Mouse (Mus musculus) intestine, postnatal 0 days (tissue): ENCODE data around the gene Il6ra. TPM values are rescaled to one million over a fixed set of nuclear protein-coding genes. Genes with fewer than 3 reads are reported as not detected.

Experiments
- ATAC-seq: fragments of 200-750 bp; cut with Nextera tagmentation; 2 replicates; pipeline ENCODE4 v1.8.0; 2017; ENCODE audit warnings: mild to moderate bottlenecking, moderate TSS enrichment, moderate library complexity
- H3K27ac ChIP-seq: fragments of 300-500 bp; sonication (generic); 2 replicates; pipeline ENCODE4 v1.5.1; 2014; ENCODE audit warnings: mild to moderate bottlenecking, low read depth, low read length, moderate library complexity
- H3K27me3 ChIP-seq: fragments of 300-500 bp; sonication (generic); replicated peaks from 2 replicates; pipeline ENCODE4 v1.6.1; 2014; ENCODE audit warnings: low read length, mixed read lengths; ENCODE audit not compliant: control insufficient read depth, insufficient read depth
- H3K36me3 ChIP-seq: fragments of 300-500 bp; sonication (generic); 2 replicates; pipeline ENCODE4 v1.6.1; 2014; ENCODE audit warnings: mild to moderate bottlenecking, moderate library complexity; ENCODE audit not compliant: control insufficient read depth, insufficient read depth
- H3K4me1 ChIP-seq: fragments of 300-500 bp; sonication (generic); replicated peaks from 2 replicates; pipeline ENCODE4 v1.6.1; 2014; ENCODE audit warnings: antibody characterized with exemption, low read length, mixed read lengths; ENCODE audit not compliant: control insufficient read depth, insufficient read depth
- H3K4me2 ChIP-seq: fragments of 300-500 bp; sonication (generic); replicated peaks from 2 replicates; pipeline ENCODE4 v1.6.1; 2014; ENCODE audit warnings: low read depth, mild to moderate bottlenecking, moderate library complexity
- H3K4me3 ChIP-seq: fragments of 300-500 bp; sonication (generic); 2 replicates; pipeline ENCODE4 v1.5.1; 2014; ENCODE audit warnings: low read depth, low read length
- H3K9ac ChIP-seq: fragments of 300-500 bp; sonication (generic); 2 replicates; pipeline ENCODE4 v1.6.1; 2014; ENCODE audit warnings: mild to moderate bottlenecking, low read depth, low read length
- H3K9me3 ChIP-seq: fragments of 300-500 bp; sonication (generic); 2 replicates; pipeline ENCODE4 v1.6.1; 2016; ENCODE audit warnings: mixed run types; ENCODE audit not compliant: control insufficient read depth
- CTCF ChIP-seq: sonication (generic); IDR thresholded peaks from 2 replicates; pipeline ENCODE4 v1.5.1; 2016; ENCODE audit warnings: low read depth, mild to moderate bottlenecking, control low read depth, antibody characterized with exemption, moderate library complexity
- WGBS: fragments of 180-500 bp; shearing (Covaris S2); extraction: QIAGEN DNeasy Blood & Tissue Kit; methylation state at CpG from one replicate; pipeline ENCODE4 v1.1.7; 2014; 5-methylcytosine and 5-hydroxymethylcytosine counted together
- polyA plus RNA-seq: library from polyadenylated mRNA; unstranded; fragments of >200 nt; fragmentation: Nextera tagmentation; extraction: Ambion mirVana; gene quantifications from 2 replicates; pipeline ENCODE4 v1.2.1, GENCODE M21; 2015

The Il6ra gene
- polyA plus RNA-seq, 1 experiment from 2014 or later: 2.8 TPM

DNA sequence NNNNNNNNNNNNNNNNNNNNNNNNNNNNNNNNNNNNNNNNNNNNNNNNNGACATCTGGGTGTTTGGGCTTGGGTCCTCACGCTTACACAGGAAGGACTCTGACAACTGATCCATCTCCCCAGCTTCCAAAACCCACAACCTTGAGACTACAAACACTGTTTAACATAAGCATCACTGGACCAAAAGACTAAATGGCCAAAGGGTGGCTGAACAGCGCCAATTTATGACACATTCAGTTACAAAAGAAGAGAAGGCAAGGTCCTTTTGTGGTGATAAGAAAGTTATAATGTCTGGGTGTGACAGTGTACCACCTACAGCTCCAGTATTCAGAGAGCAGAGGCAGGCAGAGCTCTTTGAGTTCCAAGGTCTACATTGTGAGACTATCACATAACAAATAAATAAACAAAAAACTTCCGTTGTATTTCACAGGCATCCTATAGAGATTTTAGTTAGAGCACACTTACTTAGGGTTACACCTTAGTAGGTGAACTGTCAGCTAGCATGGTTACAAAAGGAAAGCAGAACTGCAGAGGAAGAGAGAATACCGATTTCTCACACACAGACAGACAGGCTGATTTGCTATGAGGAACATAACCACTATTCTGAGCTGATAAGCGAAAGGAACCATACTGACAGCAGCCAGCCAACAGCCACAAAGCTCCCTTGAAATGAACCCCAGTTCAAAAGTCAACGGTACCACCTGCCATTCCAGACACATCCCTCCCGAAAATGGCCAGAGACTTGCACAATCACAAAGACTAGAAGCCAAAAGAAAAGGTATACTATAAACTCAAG, 43.4 kb upstream of the Il6ra start:
- Histone ChIP-seq H3K27me3 (no peaks in the 10 kb centered on the region), H3K36me3 (peaks cover 46% of the 10 kb centered on the region), H3K4me2 (no peak overlapping the region), H3K4me3 (no peak overlapping the region), H3K9ac (no peak overlapping the region), H3K27ac (no peak overlapping the region), H3K9me3 (no peaks in the 10 kb centered on the region), H3K4me1 (no peaks in the 10 kb centered on the region)
- WGBS: 83% methylated on average over 7 of the region's 7 CpGs
- TF ChIP-seq CTCF: no peak
- no peak for ATAC-seq

DNA sequence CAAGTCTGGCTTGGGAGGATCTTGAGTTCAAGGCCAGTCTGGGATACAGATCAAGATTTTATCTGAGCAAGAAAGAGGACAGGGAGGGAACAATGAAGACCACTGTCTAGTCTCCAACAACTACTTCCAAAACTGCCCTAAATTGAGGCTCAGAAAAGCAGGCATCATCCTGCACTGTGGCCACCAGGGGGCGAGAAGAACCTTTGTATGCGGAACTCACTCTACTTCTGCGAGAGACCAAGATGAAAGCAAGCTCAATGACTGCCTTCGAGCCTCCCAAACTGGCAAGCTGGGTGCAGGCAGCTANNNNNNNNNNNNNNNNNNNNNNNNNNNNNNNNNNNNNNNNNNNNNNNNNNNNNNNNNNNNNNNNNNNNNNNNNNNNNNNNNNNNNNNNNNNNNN, 40.4 kb upstream of the Il6ra start:
- ATAC-seq: no peak
- peak; percentile 94 for TF ChIP-seq CTCF
- peaks cover 63% of the 10 kb centered on the region for H3K36me3 ChIP-seq
- H3K4me2 ChIP-seq: no peak overlapping the region
- H3K27ac ChIP-seq: no peak overlapping the region
- no peaks in the 10 kb centered on the region for H3K9me3 ChIP-seq
- no peaks in the 10 kb centered on the region for H3K4me1 ChIP-seq
- WGBS: 2% methylated on average over 4 of the region's 4 CpGs
- H3K9ac ChIP-seq: no peak overlapping the region
- H3K27me3 ChIP-seq: no peaks in the 10 kb centered on the region
- no peak overlapping the region for H3K4me3 ChIP-seq

- Histone ChIP-seq H3K4me1 (no peaks in the 10 kb centered on the region), H3K4me2 (no peak overlapping the region), H3K27ac (no peak overlapping the region), H3K9ac (no peak overlapping the region), H3K27me3 (no peaks in the 10 kb centered on the region), H3K36me3 (peaks cover 57% of the 10 kb centered on the region), H3K9me3 (no peaks in the 10 kb centered on the region), H3K4me3 (no peak overlapping the region)
- ATAC-seq: peak; percentile 44; the same call in 1 of the 2 replicates
- 46% methylated on average over 6 of the region's 6 CpGs for WGBS
- no peak for TF ChIP-seq CTCF
Measured at GRCm38 (mm10) chr3:89948655-89949054, 35.7 kb upstream of the Il6ra start.

GRCm38 (mm10) chr3:89948021-89948420, 35.0 kb upstream of the Il6ra start:
- H3K9ac ChIP-seq: no peak overlapping the region
- H3K4me1 ChIP-seq: no peaks in the 10 kb centered on the region
- H3K9me3 ChIP-seq: no peaks in the 10 kb centered on the region
- H3K36me3 ChIP-seq: peaks cover 59% of the 10 kb centered on the region
- H3K27ac ChIP-seq: no peak overlapping the region
- H3K4me3 ChIP-seq: no peak overlapping the region
- WGBS: 94% methylated on average over 11 of the region's 11 CpGs
- no peak overlapping the region for H3K4me2 ChIP-seq
- no peaks in the 10 kb centered on the region for H3K27me3 ChIP-seq
- no peak for ATAC-seq
- peak; percentile 32 for TF ChIP-seq CTCF

DNA sequence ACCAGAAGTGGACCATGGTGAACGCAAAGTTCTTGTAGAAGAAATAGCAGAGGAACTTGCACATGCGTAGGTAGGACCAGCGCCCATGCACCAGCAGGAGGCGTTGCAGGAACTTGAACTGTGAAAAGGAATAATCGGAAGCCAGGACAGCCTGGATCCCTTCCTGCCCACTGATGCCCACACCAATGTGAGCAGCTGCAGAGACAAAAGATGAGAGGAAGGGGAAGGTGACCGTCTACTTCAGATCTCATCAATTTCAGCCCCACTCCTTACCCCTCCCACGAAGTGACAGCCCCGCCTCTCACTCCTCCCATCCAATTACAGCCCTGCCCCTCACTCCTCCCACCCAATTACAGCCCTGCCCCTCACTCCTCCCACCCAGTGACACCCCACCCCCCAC, 32.0 kb upstream of the Il6ra start:
- H3K27me3 ChIP-seq: no peaks in the 10 kb centered on the region
- H3K9me3 ChIP-seq: no peaks in the 10 kb centered on the region
- H3K4me2 ChIP-seq: no peak overlapping the region
- 80% methylated on average over 8 of the region's 8 CpGs for WGBS
- H3K4me3 ChIP-seq: no peak overlapping the region
- ATAC-seq: no peak; the same call in 1 of the 2 replicates
- H3K36me3 ChIP-seq: peaks cover 70% of the 10 kb centered on the region
- H3K27ac ChIP-seq: no peak overlapping the region
- peak; percentile 26; the same call in 1 of the 2 replicates for TF ChIP-seq CTCF
- H3K4me1 ChIP-seq: no peaks in the 10 kb centered on the region
- H3K9ac ChIP-seq: no peak overlapping the region

DNA sequence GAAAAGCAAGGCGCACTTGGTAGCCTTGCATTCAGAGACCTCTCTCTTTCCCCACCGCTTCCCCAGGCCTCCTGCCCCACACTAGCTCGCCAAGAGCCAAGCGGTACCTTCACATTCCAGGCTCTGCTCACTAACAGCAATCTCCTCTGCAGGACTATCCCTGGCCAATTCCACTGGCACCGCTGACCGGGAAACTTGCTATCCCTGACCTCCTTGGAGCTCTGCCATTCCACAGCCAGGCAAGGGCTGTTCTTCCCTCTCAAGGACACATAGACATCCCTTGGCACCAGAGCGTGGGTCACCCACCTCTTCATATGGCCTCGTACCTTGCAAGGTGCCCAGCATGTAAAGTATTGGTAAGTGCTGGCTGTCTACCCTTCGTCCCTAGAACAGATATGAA, 29.9 kb upstream of the Il6ra start:
- peaks cover 51% of the 10 kb centered on the region for H3K36me3 ChIP-seq
- no peak for ATAC-seq
- 92% methylated on average over 9 of the region's 9 CpGs for WGBS

More for the DNA sequence above, 29.9 kb upstream of the Il6ra start:
- no peaks in the 10 kb centered on the region for H3K27me3 ChIP-seq
- no peak overlapping the region for H3K4me3 ChIP-seq
- no peak overlapping the region for H3K4me2 ChIP-seq
- H3K9ac ChIP-seq: no peak overlapping the region
- no peak for TF ChIP-seq CTCF
- no peak overlapping the region for H3K27ac ChIP-seq
- no peaks in the 10 kb centered on the region for H3K9me3 ChIP-seq
- H3K4me1 ChIP-seq: no peaks in the 10 kb centered on the region
